Mouse (Mus musculus) midbrain, embryonic 10.5 days (tissue): ENCODE results near the gene Pak2. TPM values are rescaled to one million over a fixed set of nuclear protein-coding genes. Genes with fewer than 3 reads are reported as not detected.

ENCODE experiments used
- DNase-seq: peaks from one replicate; pipeline ENCODE4 v3.0.0-alpha.2; 2017; ENCODE audit warnings: low spot score
- H3K27ac ChIP-seq: fragments of 300-500 bp; sonication (generic); replicated peaks from 2 replicates; pipeline ENCODE4 v1.5.1; 2016; ENCODE audit warnings: mild to moderate bottlenecking
- H3K27me3 ChIP-seq: fragments of 300-500 bp; sonication (generic); 2 replicates; pipeline ENCODE4 v1.6.1; 2016; ENCODE audit warnings: low read depth, mild to moderate bottlenecking; ENCODE audit not compliant: poor library complexity, severe bottlenecking
- H3K36me3 ChIP-seq: fragments of 300-500 bp; sonication (generic); 2 replicates; pipeline ENCODE4 v1.6.1; 2016; ENCODE audit warnings: mild to moderate bottlenecking, moderate library complexity
- H3K4me1 ChIP-seq: fragments of 300-500 bp; sonication (generic); 2 replicates; pipeline ENCODE4 v1.6.1; 2016
- H3K4me3 ChIP-seq: fragments of 300-500 bp; sonication (generic); 2 replicates; pipeline ENCODE4 v1.5.1; 2016; ENCODE audit warnings: mild to moderate bottlenecking, moderate library complexity
- H3K9me3 ChIP-seq: fragments of 300-500 bp; sonication (generic); replicated peaks from 2 replicates; pipeline ENCODE4 v1.6.1; 2016; ENCODE audit warnings: mild to moderate bottlenecking
- WGBS: fragments of 180-500 bp; shearing (Covaris S2); methylation state at CpG from one replicate; pipeline ENCODE4 v1.1.7; 2016; 5-methylcytosine and 5-hydroxymethylcytosine counted together
- polyA plus RNA-seq: library from polyadenylated mRNA; unstranded; fragments of >200 nt; fragmentation: Nextera tagmentation; extraction: Ambion mirVana; gene quantifications from 2 replicates; pipeline ENCODE4 v1.2.1, GENCODE M21; 2016

Gene Pak2
- 40.8 and 45.1 TPM in 2 replicates for polyA plus RNA-seq

GRCm38 (mm10) chr16:32078991-32079511 is at the start of gene Pak2:
Gene Pak2, minus strand, starts transcription at chr16:32079342.
- under 1% methylated on average over 54 of the region's 60 CpGs for WGBS
- Histone ChIP-seq H3K4me3 (peak within 1 kb of the TSS; percentile 92), H3K27me3 (no peaks in the 10 kb centered on the region), H3K9me3 (no peaks in the 10 kb centered on the region), H3K36me3 (peaks cover 37% of the 10 kb centered on the region), H3K4me1 (peaks cover 26% of the 10 kb centered on the region), H3K27ac (peak within 1 kb of the TSS; percentile 99)
- peak; percentile 93 for DNase-seq

GRCm38 (mm10) chr16:32127046-32127445 is 47.9 kb upstream of the Pak2 start:
- no peak for DNase-seq
- Histone ChIP-seq H3K4me1 (no peaks in the 10 kb centered on the region), H3K36me3 (no peaks in the 10 kb centered on the region), H3K9me3 (no peaks in the 10 kb centered on the region), H3K27ac (no peak overlapping the region), H3K4me3 (no peak overlapping the region), H3K27me3 (no peaks in the 10 kb centered on the region)
- WGBS, result 93% methylated on average over 4 of the region's 4 CpGs

- Histone ChIP-seq H3K9me3 (no peaks in the 10 kb centered on the region), H3K27ac (no peak overlapping the region), H3K4me3 (no peak overlapping the region), H3K36me3 (no peaks in the 10 kb centered on the region), H3K4me1 (no peaks in the 10 kb centered on the region), H3K27me3 (no peaks in the 10 kb centered on the region)
- no peak for DNase-seq
- WGBS, result 95% methylated on average over 3 of the region's 3 CpGs
Observed at GRCm38 (mm10) chr16:32125364-32125763, 46.2 kb upstream of the Pak2 start.

GRCm38 (mm10) chr16:32124444-32125335 is 45.5 kb upstream of the Pak2 start:
- H3K4me1 ChIP-seq, result no peaks in the 10 kb centered on the region
- H3K36me3 ChIP-seq, result no peaks in the 10 kb centered on the region
- H3K27ac ChIP-seq, result no peak overlapping the region
- WGBS, result 75% methylated on average over 17 of the region's 17 CpGs
- H3K27me3 ChIP-seq, result no peaks in the 10 kb centered on the region
- no peaks in the 10 kb centered on the region for H3K9me3 ChIP-seq
- DNase-seq, result no peak
- no peak overlapping the region for H3K4me3 ChIP-seq

- Histone ChIP-seq H3K4me3 (no peak overlapping the region), H3K36me3 (no peaks in the 10 kb centered on the region), H3K27ac (no peak overlapping the region), H3K27me3 (no peaks in the 10 kb centered on the region), H3K9me3 (no peaks in the 10 kb centered on the region), H3K4me1 (no peaks in the 10 kb centered on the region)
- 94% methylated on average over 7 of the region's 7 CpGs for WGBS
- DNase-seq, result no peak
Observed at GRCm38 (mm10) chr16:32124020-32124419, 44.9 kb upstream of the Pak2 start.

GRCm38 (mm10) chr16:32120454-32120853 is 41.3 kb upstream of the Pak2 start:
- Histone ChIP-seq H3K9me3 (no peaks in the 10 kb centered on the region), H3K27ac (no peak overlapping the region), H3K4me1 (no peaks in the 10 kb centered on the region), H3K4me3 (no peak overlapping the region), H3K27me3 (no peaks in the 10 kb centered on the region), H3K36me3 (no peaks in the 10 kb centered on the region)
- 79% methylated on average over 3 of the region's 3 CpGs for WGBS
- DNase-seq, result no peak

GRCm38 (mm10) chr16:32116186-32116585 is 37.0 kb upstream of the Pak2 start:
- H3K27me3 ChIP-seq, result no peaks in the 10 kb centered on the region
- no peak overlapping the region for H3K4me3 ChIP-seq
- no peak for DNase-seq
- H3K4me1 ChIP-seq, result no peaks in the 10 kb centered on the region
- no peaks in the 10 kb centered on the region for H3K36me3 ChIP-seq
- 69% methylated on average over 5 of the region's 5 CpGs for WGBS
- no peak overlapping the region for H3K27ac ChIP-seq
- H3K9me3 ChIP-seq, result no peaks in the 10 kb centered on the region

GRCm38 (mm10) chr16:32115781-32116180 is 36.6 kb upstream of the Pak2 start:
- 67% methylated on average over 6 of the region's 6 CpGs for WGBS
- DNase-seq, result no peak
- Histone ChIP-seq H3K4me3 (no peak overlapping the region), H3K9me3 (no peaks in the 10 kb centered on the region), H3K4me1 (no peaks in the 10 kb centered on the region), H3K27me3 (no peaks in the 10 kb centered on the region), H3K36me3 (peaks cover under 1% of the 10 kb centered on the region; the same call in 1 of the 2 replicates), H3K27ac (no peak overlapping the region)

- no peak overlapping the region for H3K27ac ChIP-seq
- H3K27me3 ChIP-seq, result no peaks in the 10 kb centered on the region
- no peaks in the 10 kb centered on the region for H3K9me3 ChIP-seq
- no peak overlapping the region for H3K4me3 ChIP-seq
- WGBS, result 23% methylated on average over 15 of the region's 15 CpGs
- peak; percentile 73 for DNase-seq
- peaks cover 3% of the 10 kb centered on the region; the same call in 1 of the 2 replicates for H3K36me3 ChIP-seq
- no peaks in the 10 kb centered on the region for H3K4me1 ChIP-seq
Observed at GRCm38 (mm10) chr16:32114968-32115695, 36.0 kb upstream of the Pak2 start.

GRCm38 (mm10) chr16:32114406-32114805 is 35.3 kb upstream of the Pak2 start:
- WGBS, result 84% methylated on average over 10 of the region's 10 CpGs
- DNase-seq, result no peak
- H3K4me3 ChIP-seq, result no peak overlapping the region
- H3K27me3 ChIP-seq, result no peaks in the 10 kb centered on the region
- no peaks in the 10 kb centered on the region for H3K9me3 ChIP-seq
- peaks cover 10% of the 10 kb centered on the region for H3K36me3 ChIP-seq
- no peak overlapping the region for H3K27ac ChIP-seq
- H3K4me1 ChIP-seq, result no peaks in the 10 kb centered on the region

- Histone ChIP-seq H3K27ac (no peak overlapping the region), H3K9me3 (no peaks in the 10 kb centered on the region), H3K36me3 (peaks cover 16% of the 10 kb centered on the region), H3K4me1 (no peaks in the 10 kb centered on the region), H3K4me3 (no peak overlapping the region), H3K27me3 (no peaks in the 10 kb centered on the region)
- WGBS, result 70% methylated on average over 23 of the region's 23 CpGs
- no peak for DNase-seq
Observed at GRCm38 (mm10) chr16:32113541-32114218, 34.5 kb upstream of the Pak2 start.

- no peak overlapping the region for H3K4me3 ChIP-seq
- no peaks in the 10 kb centered on the region for H3K4me1 ChIP-seq
- peaks cover 38% of the 10 kb centered on the region for H3K36me3 ChIP-seq
- no peak for DNase-seq
- no peaks in the 10 kb centered on the region for H3K27me3 ChIP-seq
- WGBS, result 85% methylated on average over 15 of the region's 15 CpGs
- H3K9me3 ChIP-seq, result no peaks in the 10 kb centered on the region
- no peak overlapping the region for H3K27ac ChIP-seq
Observed at GRCm38 (mm10) chr16:32110951-32111699, 32.0 kb upstream of the Pak2 start.
